Mouse (Mus musculus): ENCODE data around the gene Cer1. TPM values are rescaled to one million over a fixed set of nuclear protein-coding genes. Genes with fewer than 3 reads are reported as not detected.

Gene Cer1
- polyA plus RNA-seq, 1 experiment from 2014 or later: not detected

- H3K27ac ChIP-seq (replicated peaks): peak overlapping the region; percentile 73; the same call in 1 of the 2 replicates
- H3K4me1 ChIP-seq: peaks cover 23% of the 10 kb centered on the region
- peaks cover 2% of the 10 kb centered on the region; the same call in 1 of the 2 replicates for H3K36me3 ChIP-seq (replicated peaks)
- no peaks in the 10 kb centered on the region for H3K27me3 ChIP-seq (replicated peaks; ENCODE audit: low read depth, poor library complexity, severe bottlenecking)
- WGBS: 77% methylated on average over 2 of the region's 2 CpGs
- no peak overlapping the region for H3K4me3 ChIP-seq
- no peaks in the 10 kb centered on the region for H3K9me3 ChIP-seq
- no peak for DNase-seq (ENCODE audit: low spot score)
These were observed 6.6 kb upstream of the Cer1 start for GRCm38 (mm10) chr4:82891566-82891965.

- Histone ChIP-seq H3K27me3 (replicated peaks; ENCODE audit: low read depth, poor library complexity, severe bottlenecking) (no peaks in the 10 kb centered on the region), H3K9me3 (no peaks in the 10 kb centered on the region), H3K4me1 (peaks cover 23% of the 10 kb centered on the region), H3K36me3 (replicated peaks) (no peaks in the 10 kb centered on the region), H3K27ac (replicated peaks) (peak overlapping the region; percentile 73), H3K4me3 (no peak overlapping the region)
- 49% methylated on average over 7 of the region's 7 CpGs for WGBS
- peak; percentile 59 for DNase-seq (ENCODE audit: low spot score)
These were observed 6.1 kb upstream of the Cer1 start for GRCm38 (mm10) chr4:82891049-82891448.

- no peaks in the 10 kb centered on the region for H3K36me3 ChIP-seq (replicated peaks)
- no peaks in the 10 kb centered on the region for H3K27me3 ChIP-seq (replicated peaks; ENCODE audit: low read depth, poor library complexity, severe bottlenecking)
- H3K4me1 ChIP-seq: peaks cover 23% of the 10 kb centered on the region
- DNase-seq (ENCODE audit: low spot score): no peak
- peak overlapping the region; percentile 73 for H3K27ac ChIP-seq (replicated peaks)
- H3K9me3 ChIP-seq: no peaks in the 10 kb centered on the region
- 75% methylated on average over 4 of the region's 4 CpGs for WGBS
- no peak overlapping the region for H3K4me3 ChIP-seq
These were observed 5.6 kb upstream of the Cer1 start for GRCm38 (mm10) chr4:82890585-82890984.

DNA sequence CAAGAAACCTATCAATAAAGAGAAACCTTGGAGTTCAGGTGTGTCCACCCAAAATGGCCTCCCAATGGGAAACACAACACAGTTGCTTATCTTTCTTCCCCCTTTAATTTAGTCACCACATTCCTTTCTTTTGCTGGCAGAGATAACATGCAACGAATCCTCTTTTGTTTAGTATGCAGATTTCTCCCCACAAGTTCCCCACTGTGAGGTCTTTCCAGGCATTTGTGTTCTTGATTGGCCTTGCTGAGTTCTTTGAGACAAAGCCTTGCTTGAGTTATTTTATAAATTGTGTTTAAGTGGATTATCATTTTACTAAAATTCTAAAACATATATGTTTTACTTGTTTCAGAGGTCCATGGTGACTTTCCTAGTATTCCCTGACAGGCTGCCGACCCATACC, 1.2 kb upstream of the Cer1 start:
- Histone ChIP-seq H3K4me3 (no peak overlapping the region), H3K36me3 (replicated peaks) (no peaks in the 10 kb centered on the region), H3K27me3 (replicated peaks; ENCODE audit: low read depth, poor library complexity, severe bottlenecking) (0 out of 2 replicates have a peak, but pooled peaks cover 5% of the 10 kb centered on the region), H3K4me1 (peaks cover 21% of the 10 kb centered on the region), H3K27ac (replicated peaks) (no peak overlapping the region), H3K9me3 (no peaks in the 10 kb centered on the region)
- 68% methylated on average over 2 of the region's 2 CpGs for WGBS
- no peak for DNase-seq (ENCODE audit: low spot score)

DNA sequence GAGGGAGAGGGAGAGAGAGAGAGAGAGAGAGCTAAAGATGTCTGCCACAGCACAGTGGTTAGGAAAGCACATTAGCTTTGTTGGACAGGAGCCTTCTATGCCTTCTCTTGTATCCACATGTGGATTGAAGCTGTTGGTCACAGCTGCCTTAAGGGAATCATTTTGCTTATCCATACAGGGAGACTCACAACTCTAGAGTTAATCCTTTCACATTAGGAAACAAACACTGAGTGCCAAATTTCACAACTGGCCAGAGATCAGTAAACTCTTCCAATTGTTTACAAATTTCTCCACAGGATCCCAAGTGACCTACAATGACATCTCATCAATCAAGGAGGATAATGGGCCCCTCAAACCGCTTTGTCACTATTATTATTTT, 576 bp upstream of the Cer1 start:
- 50% methylated on average over 1 of the region's 1 CpGs for WGBS
- Histone ChIP-seq H3K4me1 (peaks cover 15% of the 10 kb centered on the region), H3K27me3 (replicated peaks; ENCODE audit: low read depth, poor library complexity, severe bottlenecking) (0 out of 2 replicates have a peak, but pooled peaks cover 5% of the 10 kb centered on the region), H3K9me3 (no peaks in the 10 kb centered on the region), H3K4me3 (no peak overlapping the region), H3K36me3 (replicated peaks) (no peaks in the 10 kb centered on the region), H3K27ac (replicated peaks) (no peak overlapping the region)
- no peak for DNase-seq (ENCODE audit: low spot score)

- H3K27ac ChIP-seq (replicated peaks): no peak overlapping the region
- no peak overlapping the region for H3K4me3 ChIP-seq
- DNase-seq (ENCODE audit: low spot score): peak; percentile 19
- no peaks in the 10 kb centered on the region for H3K9me3 ChIP-seq
- 0 out of 2 replicates have a peak, but pooled peaks cover 5% of the 10 kb centered on the region for H3K27me3 ChIP-seq (replicated peaks; ENCODE audit: low read depth, poor library complexity, severe bottlenecking)
- H3K36me3 ChIP-seq (replicated peaks): no peaks in the 10 kb centered on the region
- WGBS: 84% methylated on average over 9 of the region's 9 CpGs
- H3K4me1 ChIP-seq: peaks cover 8% of the 10 kb centered on the region
These were observed 2.4 kb downstream of the Cer1 start for GRCm38 (mm10) chr4:82882500-82882899.

GRCm38 (mm10) chr4:82881366-82881765, 3.6 kb downstream of the Cer1 start:
- no peaks in the 10 kb centered on the region for H3K9me3 ChIP-seq
- no peaks in the 10 kb centered on the region for H3K36me3 ChIP-seq (replicated peaks)
- H3K27me3 ChIP-seq (replicated peaks; ENCODE audit: low read depth, poor library complexity, severe bottlenecking): 0 out of 2 replicates have a peak, but pooled peaks cover 5% of the 10 kb centered on the region
- WGBS: 83% methylated on average over 3 of the region's 3 CpGs
- no peak overlapping the region for H3K4me3 ChIP-seq
- no peak overlapping the region for H3K27ac ChIP-seq (replicated peaks)
- H3K4me1 ChIP-seq: peaks cover 8% of the 10 kb centered on the region
- no peak for DNase-seq (ENCODE audit: low spot score)

DNA sequence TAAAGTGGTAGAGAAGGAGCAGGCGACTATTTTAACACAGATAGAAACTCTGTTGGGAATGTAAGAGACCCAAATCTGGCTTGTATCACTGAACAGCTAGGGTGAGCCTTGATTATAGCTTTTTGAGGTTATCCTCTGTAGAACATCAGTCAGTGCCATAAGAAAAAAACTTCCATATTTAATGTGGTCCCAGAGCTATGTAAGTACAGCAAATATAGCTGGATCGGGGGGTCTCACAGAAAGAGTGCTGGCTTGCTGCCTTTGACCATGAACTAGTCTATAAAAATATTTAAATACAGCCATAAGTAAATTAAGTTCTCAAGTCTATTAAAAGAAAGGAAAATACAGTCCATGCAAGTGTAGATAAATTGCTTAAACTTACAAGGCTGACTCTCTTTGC, 4.7 kb downstream of the Cer1 start:
- H3K9me3 ChIP-seq: no peaks in the 10 kb centered on the region
- 0 out of 2 replicates have a peak, but pooled peaks cover 5% of the 10 kb centered on the region for H3K27me3 ChIP-seq (replicated peaks; ENCODE audit: low read depth, poor library complexity, severe bottlenecking)
- DNase-seq (ENCODE audit: low spot score): no peak
- no peaks in the 10 kb centered on the region for H3K36me3 ChIP-seq (replicated peaks)
- H3K4me1 ChIP-seq: peaks cover 8% of the 10 kb centered on the region
- H3K27ac ChIP-seq (replicated peaks): no peak overlapping the region
- no peak overlapping the region for H3K4me3 ChIP-seq
- 86% methylated on average over 2 of the region's 2 CpGs for WGBS

DNA sequence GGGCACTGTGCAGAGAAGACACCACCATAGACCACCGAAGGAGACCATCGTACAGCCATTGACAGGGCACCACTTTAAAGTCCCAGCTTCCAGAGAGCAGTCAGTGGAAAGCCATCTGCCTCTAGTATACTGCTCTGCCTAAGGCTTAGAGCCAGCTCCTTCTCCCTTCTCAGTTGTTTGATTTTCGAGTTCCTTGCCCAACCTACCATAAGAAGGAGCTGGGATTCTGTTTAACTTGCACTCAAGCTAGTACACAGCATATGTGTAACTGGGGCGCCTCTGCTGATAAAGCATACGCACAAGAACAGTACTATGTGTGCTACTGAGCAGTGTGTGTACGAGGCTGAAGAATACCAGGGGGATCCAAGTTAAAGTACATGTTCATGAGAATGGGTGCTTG, 5.8 kb downstream of the Cer1 start:
- no peaks in the 10 kb centered on the region for H3K9me3 ChIP-seq
- WGBS: 85% methylated on average over 6 of the region's 6 CpGs
- H3K36me3 ChIP-seq (replicated peaks): no peaks in the 10 kb centered on the region
- H3K27me3 ChIP-seq (replicated peaks; ENCODE audit: low read depth, poor library complexity, severe bottlenecking): 0 out of 2 replicates have a peak, but pooled peaks cover under 1% of the 10 kb centered on the region
- no peak overlapping the region for H3K4me3 ChIP-seq
- no peak for DNase-seq (ENCODE audit: low spot score)
- H3K4me1 ChIP-seq: no peaks in the 10 kb centered on the region
- H3K27ac ChIP-seq (replicated peaks): no peak overlapping the region

DNA sequence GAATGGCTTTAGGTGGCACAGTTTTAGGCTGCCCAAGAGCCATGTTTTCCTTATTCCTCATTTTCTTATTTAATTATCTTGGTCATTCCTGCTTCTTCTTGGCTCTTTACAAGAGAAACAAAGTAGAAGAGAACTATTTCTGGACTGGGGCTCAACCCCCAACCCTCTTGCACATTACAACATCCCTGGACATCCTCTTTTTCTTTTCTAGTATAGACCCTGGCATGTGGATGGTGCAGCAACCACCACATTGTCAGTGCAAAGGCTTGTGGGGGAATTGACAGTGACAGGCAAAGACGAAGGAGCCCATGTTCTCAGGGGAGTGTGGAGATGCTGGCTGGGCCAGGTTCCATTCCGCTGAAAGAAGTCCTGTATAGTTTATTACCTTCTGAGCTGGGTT, 8.3 kb downstream of the Cer1 start:
- no peaks in the 10 kb centered on the region for H3K27me3 ChIP-seq (replicated peaks; ENCODE audit: low read depth, poor library complexity, severe bottlenecking)
- 86% methylated on average over 2 of the region's 2 CpGs for WGBS
- no peak overlapping the region for H3K27ac ChIP-seq (replicated peaks)
- no peak overlapping the region for H3K4me3 ChIP-seq
- no peaks in the 10 kb centered on the region for H3K36me3 ChIP-seq (replicated peaks)
- H3K9me3 ChIP-seq: no peaks in the 10 kb centered on the region
- DNase-seq (ENCODE audit: low spot score): no peak
- 0 out of 2 replicates have a peak, but pooled peaks cover 7% of the 10 kb centered on the region for H3K4me1 ChIP-seq

DNA sequence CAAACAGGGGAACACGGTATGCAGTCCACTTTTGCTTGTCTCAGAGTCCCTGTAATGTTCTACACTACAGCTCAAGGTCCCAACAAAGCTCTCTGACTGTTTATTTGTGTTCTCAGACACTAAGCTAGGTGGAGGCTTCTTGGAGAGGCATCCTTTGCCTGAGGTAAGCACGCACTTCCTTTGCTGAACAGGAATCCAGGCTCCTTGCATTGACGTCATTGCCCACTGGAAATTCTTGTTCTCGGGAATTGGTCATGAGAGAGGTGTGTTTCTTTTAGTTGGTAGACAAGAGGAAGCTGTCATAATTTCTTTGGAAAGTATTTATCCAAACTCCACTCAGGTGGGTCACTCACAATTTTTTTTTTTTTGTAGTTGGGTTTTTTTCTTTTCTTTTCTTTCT, 9.4 kb downstream of the Cer1 start:
- Histone ChIP-seq H3K4me3 (no peak overlapping the region), H3K36me3 (replicated peaks) (no peaks in the 10 kb centered on the region), H3K27ac (replicated peaks) (no peak overlapping the region), H3K4me1 (0 out of 2 replicates have a peak, but pooled peaks cover 7% of the 10 kb centered on the region), H3K9me3 (no peaks in the 10 kb centered on the region), H3K27me3 (replicated peaks; ENCODE audit: low read depth, poor library complexity, severe bottlenecking) (no peaks in the 10 kb centered on the region)
- no peak for DNase-seq (ENCODE audit: low spot score)
- WGBS: 62% methylated on average over 4 of the region's 4 CpGs

GRCm38 (mm10) chr4:82874791-82875190, 10.2 kb downstream of the Cer1 start:
- H3K36me3 ChIP-seq (replicated peaks): no peaks in the 10 kb centered on the region
- no peaks in the 10 kb centered on the region for H3K9me3 ChIP-seq
- 64% methylated on average over 4 of the region's 4 CpGs for WGBS
- no peak overlapping the region for H3K4me3 ChIP-seq
- DNase-seq (ENCODE audit: low spot score): no peak
- no peaks in the 10 kb centered on the region for H3K27me3 ChIP-seq (replicated peaks; ENCODE audit: low read depth, poor library complexity, severe bottlenecking)
- H3K4me1 ChIP-seq: 0 out of 2 replicates have a peak, but pooled peaks cover 7% of the 10 kb centered on the region
- no peak overlapping the region for H3K27ac ChIP-seq (replicated peaks)

- DNase-seq (ENCODE audit: low spot score): no peak
- H3K9me3 ChIP-seq: no peaks in the 10 kb centered on the region
- no peak overlapping the region for H3K27ac ChIP-seq (replicated peaks)
- 0 out of 2 replicates have a peak, but pooled peaks cover 12% of the 10 kb centered on the region for H3K4me1 ChIP-seq
- H3K36me3 ChIP-seq (replicated peaks): no peaks in the 10 kb centered on the region
- no peaks in the 10 kb centered on the region for H3K27me3 ChIP-seq (replicated peaks; ENCODE audit: low read depth, poor library complexity, severe bottlenecking)
- WGBS: 77% methylated on average over 4 of the region's 4 CpGs
- no peak overlapping the region for H3K4me3 ChIP-seq
These were observed 12.4 kb downstream of the Cer1 start for GRCm38 (mm10) chr4:82872548-82872947.

All from embryonic facial prominence, embryonic 10.5 days (tissue).